Mouse (Mus musculus) spleen, adult 2 months (tissue): ENCODE results near the gene Sfxn1. TPM values are rescaled to one million over a fixed set of nuclear protein-coding genes. Genes with fewer than 3 reads are reported as not detected.

Experiments used
- DNase-seq, 2 experiments: peaks; one replicate each; pipeline versions ENCODE4 v3.0.0 to v3.0.0-alpha.2; 2012 to 2021; ENCODE audit warnings: low spot score in 2 of 2, low read depth in 1 of 2
- H3K27ac ChIP-seq: fragments of 200-500 bp; 2 replicates; pipeline ENCODE4 v1.5.1; 2012; ENCODE audit warnings: low read length, inconsistent platforms; ENCODE audit not compliant: insufficient read depth
- H3K27me3 ChIP-seq: fragments of 200-500 bp; 2 replicates; pipeline ENCODE4 v1.6.1; 2012; ENCODE audit warnings: mild to moderate bottlenecking, moderate library complexity, low read length, inconsistent platforms; ENCODE audit not compliant: control insufficient read depth, insufficient read depth
- H3K36me3 ChIP-seq: fragments of 200-500 bp; 2 replicates; pipeline ENCODE4 v1.6.1; 2012; ENCODE audit warnings: mild to moderate bottlenecking, low read length, inconsistent platforms; ENCODE audit not compliant: control insufficient read depth, insufficient read depth
- H3K4me1 ChIP-seq: fragments of 200-500 bp; 2 replicates; pipeline ENCODE4 v1.6.1; 2011; ENCODE audit warnings: inconsistent platforms; ENCODE audit not compliant: control insufficient read depth, insufficient read depth, insufficient read length
- H3K4me3 ChIP-seq: fragments of 200-500 bp; 2 replicates; pipeline ENCODE4 v1.5.1; 2011; ENCODE audit warnings: mild to moderate bottlenecking, inconsistent platforms; ENCODE audit not compliant: insufficient read depth, insufficient read length; ENCODE audit errors: extremely low read depth
- CTCF ChIP-seq: fragments of 200-500 bp; IDR thresholded peaks from 2 replicates; pipeline ENCODE4 v1.5.1; 2011; ENCODE audit warnings: mild to moderate bottlenecking, inconsistent platforms; ENCODE audit not compliant: insufficient read depth, insufficient read length, insufficient replicate concordance; ENCODE audit errors: extremely low read depth
- POLR2A ChIP-seq: fragments of 200-500 bp; IDR thresholded peaks from 2 replicates; pipeline ENCODE4 v1.6.1; 2011; ENCODE audit warnings: low read depth, low read length, inconsistent platforms
- WGBS: fragments of 180-500 bp; shearing (Covaris S2); methylation state at CpG from one replicate; pipeline ENCODE4 v1.1.7; 2018; 5-methylcytosine and 5-hydroxymethylcytosine counted together
- polyA plus RNA-seq: library from polyadenylated mRNA; depleted of rRNA; stranded (reverse); fragments of >200 nt; gene quantifications from 2 replicates; pipeline ENCODE4 v1.2.3, GENCODE M21; 2012

Gene Sfxn1
- polyA plus RNA-seq, 1 experiment, result 8.7 TPM

- 94% methylated on average over 11 of the region's 11 CpGs for WGBS
- peaks cover 6% of the 10 kb centered on the region; the same call in 1 of the 2 replicates for H3K4me1 ChIP-seq
- TF ChIP-seq POLR2A (no peak), CTCF (no peak)
- no peaks in the 10 kb centered on the region for H3K36me3 ChIP-seq
- H3K4me3 ChIP-seq, result no peak overlapping the region
- no peak overlapping the region for H3K27ac ChIP-seq
- no peaks in the 10 kb centered on the region for H3K27me3 ChIP-seq
- no peak for DNase-seq
Measured at GRCm38 (mm10) chr13:54076762-54077460, 5.2 kb downstream of the Sfxn1 start.

- no peak for DNase-seq
- H3K4me1 ChIP-seq, result peaks cover 6% of the 10 kb centered on the region; the same call in 1 of the 2 replicates
Measured at GRCm38 (mm10) chr13:54077470-54078174, 6.0 kb downstream of the Sfxn1 start.

GRCm38 (mm10) chr13:54079782-54080759, 8.4 kb downstream of the Sfxn1 start:
- Histone ChIP-seq H3K4me3 (no peak overlapping the region), H3K27me3 (no peaks in the 10 kb centered on the region), H3K36me3 (no peaks in the 10 kb centered on the region), H3K4me1 (0 out of 2 replicates have a peak, but pooled peaks cover 4% of the 10 kb centered on the region), H3K27ac (no peak overlapping the region)
- 79% methylated on average over 12 of the region's 12 CpGs for WGBS
- DNase-seq, result no peak
- TF ChIP-seq CTCF (no peak), POLR2A (no peak)

More at GRCm38 (mm10) chr13:54077470-54078174, 6.0 kb downstream of the Sfxn1 start:
- H3K27ac ChIP-seq, result no peak overlapping the region
- TF ChIP-seq POLR2A (no peak), CTCF (no peak)
- no peak overlapping the region for H3K4me3 ChIP-seq
- H3K36me3 ChIP-seq, result no peaks in the 10 kb centered on the region
- no peaks in the 10 kb centered on the region for H3K27me3 ChIP-seq
- 92% methylated on average over 11 of the region's 11 CpGs for WGBS

- no peak overlapping the region for H3K4me3 ChIP-seq
- H3K4me1 ChIP-seq, result 0 out of 2 replicates have a peak, but pooled peaks cover 4% of the 10 kb centered on the region
- no peak for DNase-seq
- peaks cover 1% of the 10 kb centered on the region for H3K36me3 ChIP-seq
- H3K27me3 ChIP-seq, result no peaks in the 10 kb centered on the region
- no peak overlapping the region for H3K27ac ChIP-seq
- TF ChIP-seq POLR2A (no peak), CTCF (no peak)
- WGBS, result 83% methylated on average over 1 of the region's 1 CpGs
Measured at GRCm38 (mm10) chr13:54080785-54081184, 9.1 kb downstream of the Sfxn1 start.

- whole genome bisulfite sequencing, result 83% methylated on average over 5 of the region's 5 CpGs
- no peak overlapping the region for H3K4me3 ChIP-seq
Measured at GRCm38 (mm10) chr13:54082946-54083345, 11.3 kb downstream of the Sfxn1 start.

GRCm38 (mm10) chr13:54084178-54084577, 12.5 kb downstream of the Sfxn1 start:
- TF ChIP-seq POLR2A (no peak), CTCF (no peak)
- DNase-seq, result no peak
- 86% methylated on average over 4 of the region's 4 CpGs for WGBS

More at GRCm38 (mm10) chr13:54082946-54083345, 11.3 kb downstream of the Sfxn1 start:
- H3K4me1 ChIP-seq, result 0 out of 2 replicates have a peak, but pooled peaks cover 4% of the 10 kb centered on the region
- H3K27ac ChIP-seq, result no peak overlapping the region
- no peak for DNase-seq
- H3K27me3 ChIP-seq, result no peaks in the 10 kb centered on the region
- TF ChIP-seq POLR2A (no peak), CTCF (no peak)
- peaks cover 12% of the 10 kb centered on the region for H3K36me3 ChIP-seq

More at GRCm38 (mm10) chr13:54084178-54084577, 12.5 kb downstream of the Sfxn1 start:
- Histone ChIP-seq H3K4me1 (0 out of 2 replicates have a peak, but pooled peaks cover 1% of the 10 kb centered on the region), H3K36me3 (peaks cover 18% of the 10 kb centered on the region), H3K27ac (no peak overlapping the region), H3K27me3 (no peaks in the 10 kb centered on the region), H3K4me3 (no peak overlapping the region)
